Mouse (Mus musculus) neural tube, embryonic 11.5 days (tissue): ENCODE measurements at regions not wholly inside any gene's neighbourhood (a gene's known extent, or its start where the extent isn't known, plus 50 kb on each side); places are given as distances from the start of the nearest gene placed in this dataset.
A peak's percentile ranks its signal among the peaks of the same experiment; 100 is the strongest.

ENCODE experiments used
- ATAC-seq: fragments of 200-750 bp; cut with Nextera tagmentation; 2 replicates; pipeline ENCODE4 v1.8.0; 2017; ENCODE audit warnings: moderate number of reproducible peaks, mild to moderate bottlenecking, moderate TSS enrichment, moderate library complexity; ENCODE audit not compliant: insufficient read depth, low FRiP score, low TSS enrichment
- DNase-seq: peaks from one replicate; pipeline ENCODE4 v3.0.0-alpha.2; 2015; ENCODE audit warnings: low spot score
- H3K27ac ChIP-seq: fragments of 300-500 bp; sonication (generic); 2 replicates; pipeline ENCODE4 v1.5.1; 2014; ENCODE audit warnings: low read depth, mild to moderate bottlenecking, low read length
- H3K27me3 ChIP-seq: fragments of 300-500 bp; sonication (generic); 2 replicates; pipeline ENCODE4 v1.6.1; 2014; ENCODE audit warnings: mild to moderate bottlenecking, low read length, mixed read lengths; ENCODE audit not compliant: control insufficient read depth, insufficient read depth
- H3K36me3 ChIP-seq: fragments of 300-500 bp; sonication (generic); 2 replicates; pipeline ENCODE4 v1.6.1; 2014; ENCODE audit warnings: mild to moderate bottlenecking, low read length, moderate library complexity, mixed read lengths; ENCODE audit not compliant: control insufficient read depth, insufficient read depth
- H3K4me1 ChIP-seq: fragments of 300-500 bp; sonication (generic); 2 replicates; pipeline ENCODE4 v1.6.1; 2014; ENCODE audit warnings: low read length, mixed read lengths; ENCODE audit not compliant: control insufficient read depth, insufficient read depth
- H3K4me2 ChIP-seq: fragments of 300-500 bp; sonication (generic); 2 replicates; pipeline ENCODE4 v1.6.1; 2014; ENCODE audit warnings: low read depth, mild to moderate bottlenecking, moderate library complexity
- H3K4me3 ChIP-seq: fragments of 300-500 bp; sonication (generic); 2 replicates; pipeline ENCODE4 v1.5.1; 2014; ENCODE audit warnings: low read depth, low read length
- H3K9ac ChIP-seq: fragments of 300-500 bp; sonication (generic); 2 replicates; pipeline ENCODE4 v1.6.1; 2014; ENCODE audit warnings: mild to moderate bottlenecking, low read length
- H3K9me3 ChIP-seq: fragments of 300-500 bp; sonication (generic); 2 replicates; pipeline ENCODE4 v1.6.1; 2016; ENCODE audit warnings: low read length; ENCODE audit not compliant: control insufficient read depth
- WGBS: fragments of 180-500 bp; shearing (Covaris S2); extraction: QIAGEN DNeasy Blood & Tissue Kit; methylation state at CpG from one replicate; pipeline ENCODE4 v1.1.7; 2014; 5-methylcytosine and 5-hydroxymethylcytosine counted together

DNA sequence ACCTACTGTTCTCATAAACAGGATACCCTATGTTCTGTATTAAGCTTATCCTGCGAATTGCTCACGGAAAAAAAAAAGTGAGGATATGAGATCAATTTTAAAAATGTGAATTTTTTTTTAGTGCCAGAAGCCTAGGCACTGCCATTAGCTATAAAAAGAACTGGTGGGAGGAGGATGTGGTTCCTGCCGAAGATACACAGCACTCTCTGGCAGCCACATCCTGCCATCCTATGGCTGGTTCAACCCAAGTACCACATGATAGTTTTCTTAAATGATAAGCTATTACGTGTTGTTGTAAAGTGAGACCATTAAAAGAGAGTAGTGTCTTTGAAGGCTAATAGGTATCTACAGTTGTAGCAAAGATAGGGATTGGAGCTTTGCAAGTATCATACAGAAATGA is 58.2 kb upstream of the Ppp3ca start:
- Histone ChIP-seq H3K4me2 (no peak overlapping the region), H3K27ac (no peak overlapping the region), H3K9me3 (no peaks in the 10 kb centered on the region), H3K27me3 (no peaks in the 10 kb centered on the region), H3K4me3 (no peak overlapping the region), H3K9ac (no peak overlapping the region), H3K4me1 (peaks cover 3% of the 10 kb centered on the region), H3K36me3 (no peaks in the 10 kb centered on the region)
- WGBS, result 87% methylated on average over 4 of the region's 4 CpGs
- ATAC-seq (no peak), DNase-seq (no peak)

DNA sequence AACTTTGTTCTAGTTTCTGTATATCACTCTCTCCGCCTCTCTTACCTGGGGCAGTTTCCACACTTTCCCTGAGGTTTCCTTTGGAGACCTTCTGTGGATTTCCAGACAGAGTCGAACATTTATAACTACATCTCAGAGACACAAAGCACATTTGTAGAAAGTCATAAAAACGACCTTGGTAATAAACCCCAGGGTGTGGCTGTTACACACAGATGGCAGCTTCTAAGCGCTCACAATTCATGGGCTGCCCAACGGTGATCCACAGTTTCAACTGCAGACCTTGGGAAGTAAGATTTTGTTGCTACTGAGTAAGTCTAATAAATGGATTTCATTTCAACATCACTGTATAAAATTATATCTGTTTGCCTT is 59.4 kb upstream of the Ppp3ca start:
- Histone ChIP-seq H3K27ac (0 out of 2 replicates have a peak overlapping the region, but pooled peaks have one; percentile 4), H3K4me3 (no peak overlapping the region), H3K4me1 (peaks cover 3% of the 10 kb centered on the region), H3K9ac (no peak overlapping the region), H3K27me3 (no peaks in the 10 kb centered on the region), H3K4me2 (no peak overlapping the region), H3K36me3 (no peaks in the 10 kb centered on the region), H3K9me3 (no peaks in the 10 kb centered on the region)
- DNase-seq (no peak), ATAC-seq (no peak)
- WGBS, result 48% methylated on average over 5 of the region's 5 CpGs

DNA sequence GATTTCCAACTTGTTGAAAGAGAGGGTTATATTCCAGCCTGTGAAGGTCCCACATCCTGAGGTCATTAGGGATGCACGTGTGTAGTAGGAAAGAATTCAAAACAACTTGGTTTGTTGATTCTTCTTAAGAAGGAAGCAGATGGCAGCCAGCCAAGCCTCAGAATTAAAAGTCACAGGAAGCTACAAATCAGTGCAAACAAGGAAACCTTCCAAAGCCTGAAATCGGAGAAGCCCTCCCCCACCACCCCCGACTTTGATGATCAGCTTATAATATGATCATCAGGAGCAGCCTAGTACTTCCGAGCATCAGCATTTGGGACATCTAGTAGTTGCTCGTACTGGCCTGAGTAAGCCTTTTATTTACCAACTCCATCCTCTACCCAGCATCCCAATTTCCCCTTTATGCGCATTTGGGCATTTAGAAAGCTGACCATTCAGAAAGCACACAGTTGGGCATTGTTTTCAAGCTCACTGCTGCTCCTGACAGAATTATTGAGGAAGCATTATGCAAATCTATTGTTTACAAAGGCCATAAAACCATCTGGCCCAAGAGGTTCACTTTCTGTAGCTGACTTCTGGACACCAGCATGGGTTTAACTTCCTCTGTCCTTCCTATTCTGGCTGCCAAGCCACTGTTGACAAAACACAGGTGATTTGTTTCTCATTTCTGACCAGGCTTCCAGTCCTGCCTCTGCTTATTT is 59.9 kb upstream of the Ppp3ca start:
- no peak overlapping the region for H3K4me3 ChIP-seq
- no peaks in the 10 kb centered on the region for H3K9me3 ChIP-seq
- H3K4me2 ChIP-seq, result no peak overlapping the region
- no peaks in the 10 kb centered on the region for H3K27me3 ChIP-seq
- H3K4me1 ChIP-seq, result peaks cover 3% of the 10 kb centered on the region
- H3K27ac ChIP-seq, result 0 out of 2 replicates have a peak overlapping the region, but pooled peaks have one; percentile 4
- no peaks in the 10 kb centered on the region for H3K36me3 ChIP-seq
- WGBS, result 27% methylated on average over 6 of the region's 6 CpGs
- H3K9ac ChIP-seq, result no peak overlapping the region
- ATAC-seq (peak; percentile 60), DNase-seq (peak; percentile 44)

DNA sequence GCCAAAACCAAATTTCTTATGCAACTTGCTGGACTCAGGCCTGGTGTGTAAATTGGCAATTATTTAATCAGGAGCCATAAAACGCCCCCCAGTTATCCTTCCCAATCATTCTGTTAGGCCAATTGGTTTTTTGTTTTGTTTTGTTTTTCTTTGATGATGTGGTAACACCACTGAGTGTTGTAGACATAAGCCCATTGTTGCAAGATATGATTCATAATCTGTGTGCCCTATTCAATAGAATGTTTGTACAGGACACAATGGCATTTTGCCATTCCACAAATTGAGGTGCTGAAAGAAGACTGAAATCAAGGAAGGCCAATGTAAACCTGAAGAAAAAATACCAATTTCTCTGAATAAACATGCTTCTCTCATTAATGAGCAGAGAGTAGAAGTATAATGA is 68.2 kb upstream of the Ppp3ca start:
- no peak overlapping the region for H3K9ac ChIP-seq
- 76% methylated on average over 1 of the region's 1 CpGs for WGBS
- H3K27ac ChIP-seq, result no peak overlapping the region
- no peak overlapping the region for H3K4me3 ChIP-seq
- H3K4me1 ChIP-seq, result no peaks in the 10 kb centered on the region
- no peak overlapping the region for H3K4me2 ChIP-seq
- H3K27me3 ChIP-seq, result no peaks in the 10 kb centered on the region
- no peaks in the 10 kb centered on the region for H3K36me3 ChIP-seq
- no peak for DNase-seq
- ATAC-seq, result no peak
- H3K9me3 ChIP-seq, result no peaks in the 10 kb centered on the region

DNA sequence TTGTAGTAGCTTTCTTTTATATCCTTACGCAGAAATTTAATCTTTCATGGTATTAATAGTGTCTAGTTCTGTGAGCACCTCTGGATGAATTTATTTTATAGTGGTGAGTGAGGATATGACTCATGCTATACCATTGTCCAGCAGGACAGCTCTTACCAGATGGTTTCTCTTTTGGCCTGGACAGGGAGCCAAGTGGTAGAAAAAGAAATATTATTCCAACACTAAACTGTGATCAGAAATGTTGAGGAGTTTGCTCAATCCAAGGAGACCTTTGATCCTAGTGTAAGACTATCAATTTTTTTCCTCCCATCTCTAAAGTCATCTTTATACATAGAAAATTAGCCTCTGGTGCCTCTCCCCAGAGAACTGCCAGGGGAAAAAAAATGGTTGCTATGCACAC is 86.0 kb upstream of the Ppp3ca start:
- Histone ChIP-seq H3K9ac (no peak overlapping the region), H3K9me3 (no peaks in the 10 kb centered on the region), H3K27ac (no peak overlapping the region), H3K4me3 (no peak overlapping the region), H3K27me3 (no peaks in the 10 kb centered on the region), H3K36me3 (no peaks in the 10 kb centered on the region), H3K4me1 (no peaks in the 10 kb centered on the region), H3K4me2 (no peak overlapping the region)
- ATAC-seq, result no peak
- WGBS, result 97% methylated on average over 1 of the region's 1 CpGs
- DNase-seq, result no peak

DNA sequence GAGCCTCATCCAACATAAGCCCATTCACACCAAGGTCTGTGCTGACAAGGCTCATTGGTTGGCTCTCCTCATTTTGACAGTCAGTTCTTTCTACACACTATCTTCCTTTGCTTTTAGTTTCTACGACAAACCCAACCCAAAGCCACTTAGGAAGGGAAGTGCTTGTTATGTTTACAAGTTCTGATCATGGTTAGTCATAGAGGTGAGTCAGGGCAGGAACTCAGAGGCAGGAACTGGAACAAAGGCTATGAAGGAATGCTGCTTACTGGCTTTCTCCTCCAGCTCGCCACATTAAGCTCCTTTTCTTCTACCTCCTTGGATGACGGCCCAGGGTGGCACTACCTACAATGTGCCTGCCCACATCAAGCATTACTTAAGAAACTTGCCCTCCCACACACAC is 91.9 kb upstream of the Ppp3ca start:
- Histone ChIP-seq H3K4me3 (no peak overlapping the region), H3K4me1 (no peaks in the 10 kb centered on the region), H3K27me3 (no peaks in the 10 kb centered on the region), H3K27ac (no peak overlapping the region), H3K9me3 (no peaks in the 10 kb centered on the region), H3K36me3 (no peaks in the 10 kb centered on the region), H3K4me2 (no peak overlapping the region), H3K9ac (no peak overlapping the region)
- DNase-seq (no peak), ATAC-seq (no peak)
- WGBS, result 84% methylated on average over 3 of the region's 3 CpGs

DNA sequence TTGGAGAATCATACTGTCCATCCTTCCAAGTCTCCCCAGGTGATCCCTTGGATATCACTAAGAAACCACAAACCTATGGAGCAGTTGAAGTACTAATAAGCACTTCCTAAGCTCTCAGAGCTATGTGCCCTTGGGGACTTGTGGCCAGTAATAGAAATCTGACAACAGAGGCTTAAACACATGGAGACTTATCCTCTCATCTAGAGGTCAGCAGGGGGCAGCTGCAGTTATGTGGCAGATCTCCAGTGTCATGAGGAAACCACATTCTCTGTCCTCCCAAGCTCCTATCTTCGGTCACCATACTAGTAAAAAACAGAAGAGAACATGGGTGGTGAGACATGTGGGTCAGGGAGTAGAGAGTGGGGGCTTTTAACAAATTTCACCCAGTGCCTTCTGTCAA is 99.4 kb upstream of the Ppp3ca start:
- DNase-seq (no peak), ATAC-seq (no peak)
- Histone ChIP-seq H3K4me1 (no peaks in the 10 kb centered on the region), H3K4me2 (no peak overlapping the region), H3K9ac (no peak overlapping the region), H3K27me3 (no peaks in the 10 kb centered on the region), H3K4me3 (no peak overlapping the region), H3K27ac (no peak overlapping the region), H3K9me3 (no peaks in the 10 kb centered on the region), H3K36me3 (no peaks in the 10 kb centered on the region)
- 91% methylated on average over 1 of the region's 1 CpGs for WGBS

DNA sequence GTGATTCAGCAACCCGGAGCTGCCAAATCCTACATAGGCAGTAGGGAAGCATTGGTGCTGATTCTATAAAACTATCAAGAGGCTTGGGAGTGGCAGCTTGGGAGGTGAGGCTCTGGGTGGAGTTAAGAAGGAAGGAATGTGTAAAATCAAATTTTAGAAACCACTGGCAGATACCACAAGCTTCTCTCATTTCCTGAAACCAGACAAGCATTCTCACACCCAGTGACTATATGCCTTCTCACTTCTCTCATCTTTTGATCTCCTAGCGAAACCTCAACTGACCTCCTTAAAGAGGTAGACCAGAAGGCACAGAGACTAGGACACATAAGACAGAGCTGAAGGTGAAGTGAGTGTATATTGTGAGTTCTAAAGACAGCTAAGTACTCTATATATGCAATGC is 113.4 kb upstream of the Ppp3ca start:
- Histone ChIP-seq H3K4me3 (no peak overlapping the region), H3K4me2 (no peak overlapping the region), H3K36me3 (no peaks in the 10 kb centered on the region), H3K27ac (no peak overlapping the region), H3K27me3 (no peaks in the 10 kb centered on the region), H3K4me1 (no peaks in the 10 kb centered on the region), H3K9me3 (no peaks in the 10 kb centered on the region), H3K9ac (no peak overlapping the region)
- no peak for DNase-seq
- ATAC-seq, result no peak
- 90% methylated on average over 2 of the region's 2 CpGs for WGBS

DNA sequence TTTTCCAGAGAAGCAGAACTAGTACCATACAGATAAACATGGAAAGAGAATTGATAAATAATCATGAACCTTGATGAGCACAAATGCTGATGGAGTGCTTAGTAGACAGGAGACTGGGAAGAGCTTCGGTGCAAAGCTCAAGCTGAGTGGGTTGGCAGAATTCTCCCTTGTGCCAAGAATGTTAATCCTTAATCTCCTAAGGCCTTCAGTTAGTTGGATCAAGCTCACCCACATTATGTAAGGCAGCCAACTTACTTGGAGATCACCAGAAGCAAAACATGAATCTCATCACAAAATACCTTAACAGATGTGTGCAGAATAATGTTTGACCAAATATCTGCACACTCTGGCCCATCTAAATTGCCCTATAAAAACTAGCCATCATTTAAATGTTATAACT is 120.5 kb upstream of the Ppp3ca start:
- Histone ChIP-seq H3K36me3 (no peaks in the 10 kb centered on the region), H3K9ac (no peak overlapping the region), H3K27ac (no peak overlapping the region), H3K27me3 (no peaks in the 10 kb centered on the region), H3K4me1 (no peaks in the 10 kb centered on the region), H3K9me3 (no peaks in the 10 kb centered on the region), H3K4me2 (no peak overlapping the region), H3K4me3 (no peak overlapping the region)
- no peak for ATAC-seq
- DNase-seq, result no peak
- 70% methylated on average over 1 of the region's 1 CpGs for WGBS
